Mouse (Mus musculus) heart, adult 2 months (tissue): ENCODE results near the gene Pex26.

Experiments used
- CTCF ChIP-seq: fragments of 200-600 bp; IDR thresholded peaks from 2 replicates; pipeline ENCODE4 v1.8.1; 2022; ENCODE audit warnings: antibody characterized with exemption, mild to moderate bottlenecking, moderate library complexity
- POLR2A ChIP-seq: fragments of 200-500 bp; IDR thresholded peaks from 2 replicates; pipeline ENCODE4 v1.6.1; 2011; ENCODE audit warnings: mild to moderate bottlenecking, low read depth, low read length, control low read depth; ENCODE audit not compliant: insufficient read depth

GRCm38 (mm10) chr6:121159616-121160015 lies 23.9 kb upstream of the Pex26 start:
- TF ChIP-seq CTCF (no peak), POLR2A (no peak)
